In the genomic region with DNA sequence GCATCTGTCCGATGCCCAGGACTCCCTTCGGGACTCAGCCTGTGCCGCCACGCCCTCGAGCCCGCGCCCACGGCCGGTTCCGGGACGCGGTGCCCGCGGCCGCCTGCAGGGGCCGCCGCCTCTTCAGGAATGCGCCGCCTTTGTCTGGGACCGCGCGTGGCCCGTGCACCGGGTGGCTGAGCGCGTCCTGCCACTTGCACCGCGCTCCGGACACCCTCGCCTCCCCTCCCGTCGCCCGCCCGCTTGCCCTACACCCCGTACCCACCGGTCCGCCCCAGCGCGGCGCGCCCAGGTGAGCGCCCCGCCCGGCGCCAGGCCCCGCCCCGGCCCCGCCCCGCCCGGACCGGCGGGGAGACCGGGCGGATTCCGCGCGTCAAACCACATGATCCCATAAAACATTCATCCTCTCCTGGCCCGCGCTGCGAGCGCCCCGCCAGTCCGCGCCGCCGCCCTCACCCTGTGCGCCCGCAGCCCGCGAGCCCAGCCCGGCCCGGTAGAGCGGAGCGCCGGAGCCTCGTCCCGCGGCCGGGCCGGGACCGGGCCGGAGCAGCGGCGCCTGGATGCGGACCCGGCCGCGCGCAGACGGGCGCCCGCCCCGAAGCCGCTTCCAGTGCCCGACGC, we compare ENCODE assay signal across 8 mouse cellular contexts. TPM values are rescaled to one million over a fixed set of nuclear protein-coding genes. Genes with fewer than 3 reads are reported as not detected.
DNase-seq lines count a peak whose midpoint lies in the region; ATAC-seq lines count a peak whose summit lies in the region.

A gene (plus strand): TSS at position 402 of the 621 bp plus-strand sequence.

- 1% methylated on average over 68 of the region's 96 CpGs for WGBS in limb, embryonic 15.5 days
- under 1% methylated on average over 75 of the region's 96 CpGs for WGBS in midbrain, embryonic 15.5 days

- peaks cover 36% of the 10 kb centered on the region for H3K27me3 ChIP-seq in limb, embryonic 15.5 days
- peaks cover 7% of the 10 kb centered on the region; the same call in 1 of the 2 replicates for H3K27me3 ChIP-seq in midbrain, embryonic 15.5 days (replicated peaks)

- H3K9ac ChIP-seq in limb, embryonic 15.5 days: peak within 1 kb of the TSS; percentile 52
- H3K9ac ChIP-seq in midbrain, embryonic 15.5 days: peak within 1 kb of the TSS; percentile 85

- no peaks in the 10 kb centered on the region for H3K36me3 ChIP-seq in limb, embryonic 15.5 days
- H3K36me3 ChIP-seq in midbrain, embryonic 15.5 days (replicated peaks): no peaks in the 10 kb centered on the region

- peak within 1 kb of the TSS; percentile 69 for H3K4me3 ChIP-seq in limb, embryonic 15.5 days
- H3K4me3 ChIP-seq in midbrain, embryonic 15.5 days: peak within 1 kb of the TSS; percentile 84

- intact Hi-C loops in gastrocnemius, postnatal 36 days (cut with DNase I): loop anchor here (2.0 kb wide), 1 partner anchor 45 kb away; no protein-coding TSS in a partner anchor

- H3K4me1 ChIP-seq in limb, embryonic 15.5 days: peaks cover 41% of the 10 kb centered on the region
- H3K4me1 ChIP-seq in midbrain, embryonic 15.5 days: peaks cover 42% of the 10 kb centered on the region

- H3K4me2 ChIP-seq in limb, embryonic 15.5 days: peak within 1 kb of the TSS; percentile 98
- peak within 1 kb of the TSS; percentile 77 for H3K4me2 ChIP-seq in midbrain, embryonic 15.5 days

- no peak within 1 kb of the TSS for H3K27ac ChIP-seq in limb, embryonic 15.5 days
- peak within 1 kb of the TSS; percentile 88 for H3K27ac ChIP-seq in midbrain, embryonic 15.5 days

- peak; percentile 68 to 72 for DNase-seq in left cerebral cortex, adult 18-20 months (ENCODE audit: low spot score in 2 of 2)
- DNase-seq in left cerebral cortex, adult 11 months (ENCODE audit: low spot score): no peak
- DNase-seq in cerebellum, postnatal 10 days: peak; percentile 85
- DNase-seq in gastrocnemius, postnatal 36 days: peak; percentile 27 to 32
- peak; percentile 82 for DNase-seq in kidney, adult 18-20 months
- peak; percentile 17 to 64 for DNase-seq in thymus, postnatal 10 days (ENCODE audit: low spot score in 2 of 2)

- peak; percentile 56; the same call in 1 of the 2 replicates for ATAC-seq in limb, embryonic 15.5 days (ENCODE audit: insufficient number of reproducible peaks, low FRiP score, low TSS enrichment, low read depth)
- ATAC-seq in midbrain, embryonic 15.5 days (replicated peaks): peak; percentile 83

- H3K9me3 ChIP-seq in limb, embryonic 15.5 days: no peaks in the 10 kb centered on the region
- no peaks in the 10 kb centered on the region for H3K9me3 ChIP-seq in midbrain, embryonic 15.5 days

RNA-seq across cellular contexts. Expression of the gene that starts here (rescaled TPM):
- 100 to 1,000 TPM; 128 to 135 TPM for total RNA-seq in left cerebral cortex, adult 18-20 months (2021)
- under 1 TPM in 1 of 2 experiments, not detected in 1; 0.17 TPM for total RNA-seq in gastrocnemius, postnatal 36 days (2021)
- polyA plus RNA-seq in limb, embryonic 15.5 days (2015; fragmentation: Nextera tagmentation; extraction: Ambion mirVana): 7.0 and 7.9 TPM in 2 replicates
- 25.0 and 27.2 TPM in 2 replicates for polyA plus RNA-seq in midbrain, embryonic 15.5 days (2015; fragmentation: Nextera tagmentation; extraction: Ambion mirVana)

Comparison
In these comparisons a context has a peak if more than half of its experiments do, and no peak if none do; other contexts are left out.
1. RNA of the gene that starts here (total RNA-seq): 128 to 135 TPM in left cerebral cortex, adult 18-20 months; 0.17 TPM in gastrocnemius, postnatal 36 days; every median in the first group is over 100 times any median in the second.
2. Peak in DNase-seq in gastrocnemius, postnatal 36 days; RNA of the gene not detected or under 1 TPM.